Mouse (Mus musculus) liver, adult 2 months (tissue): ENCODE measurements around the gene Slc2a9. TPM values are rescaled to one million over a fixed set of nuclear protein-coding genes. Genes with fewer than 3 reads are reported as not detected.

Source experiments
- DNase-seq: peaks from one replicate; pipeline ENCODE4 v3.0.0-alpha.2; 2011; ENCODE audit warnings: low read depth, low spot score; ENCODE audit errors: extremely low read depth
- H3K27ac ChIP-seq: fragments of 200-500 bp; replicated peaks from 2 replicates; pipeline ENCODE4 v1.5.1; 2012; ENCODE audit warnings: low read depth, mild to moderate bottlenecking, control low read depth, inconsistent platforms, low read length; ENCODE audit not compliant: insufficient read depth
- H3K27me3 ChIP-seq: fragments of 200-500 bp; 2 replicates; pipeline ENCODE4 v1.6.1; 2012; ENCODE audit warnings: mild to moderate bottlenecking, moderate library complexity, low read length, inconsistent platforms; ENCODE audit not compliant: control insufficient read depth, insufficient read depth
- H3K36me3 ChIP-seq: fragments of 200-500 bp; 2 replicates; pipeline ENCODE4 v1.6.1; 2012; ENCODE audit warnings: low read length, inconsistent platforms; ENCODE audit not compliant: control insufficient read depth, insufficient read depth
- H3K4me1 ChIP-seq: fragments of 200-500 bp; 2 replicates; pipeline ENCODE4 v1.6.1; 2011; ENCODE audit warnings: low read length; ENCODE audit not compliant: control insufficient read depth, insufficient read depth
- H3K4me3 ChIP-seq: fragments of 200-500 bp; 2 replicates; pipeline ENCODE4 v1.5.1; 2011; ENCODE audit warnings: low read depth, mild to moderate bottlenecking, control low read depth, low read length, moderate library complexity; ENCODE audit not compliant: insufficient read depth
- H3K79me2 ChIP-seq: fragments of 200-500 bp; 2 replicates; pipeline ENCODE4 v1.6.1; 2012; ENCODE audit warnings: inconsistent platforms, mild to moderate bottlenecking, low read length, moderate library complexity; ENCODE audit not compliant: control insufficient read depth, insufficient read depth
- H3K9ac ChIP-seq: fragments of 200-500 bp; 2 replicates; pipeline ENCODE4 v1.6.1; 2012; ENCODE audit warnings: low read depth, mild to moderate bottlenecking, control low read depth, inconsistent platforms, low read length
- CTCF ChIP-seq: fragments of 200-500 bp; IDR thresholded peaks from 2 replicates; pipeline ENCODE4 v1.5.1; 2011; ENCODE audit warnings: low read depth, low read length, control low read depth
- POLR2A ChIP-seq: fragments of 200-500 bp; IDR thresholded peaks from 2 replicates; pipeline ENCODE4 v1.6.1; 2011; ENCODE audit warnings: low read length, control low read depth; ENCODE audit not compliant: insufficient read depth; ENCODE audit errors: extremely low read depth
- WGBS: fragments of 180-500 bp; shearing (Covaris S2); methylation state at CpG from one replicate; pipeline ENCODE4 v1.1.7; 2018; 5-methylcytosine and 5-hydroxymethylcytosine counted together
- polyA plus RNA-seq: library from polyadenylated mRNA; depleted of rRNA; stranded (reverse); fragments of >200 nt; gene quantifications from 2 replicates; pipeline ENCODE4 v1.2.3, GENCODE M21; 2012
- total RNA-seq: library from RNA; depleted of rRNA; stranded (reverse); fragments of >200 nt; gene quantifications from 2 replicates; pipeline ENCODE4 v1.2.3, GENCODE M21; 2014

Slc2a9 gene
- total and polyA plus RNA-seq, 2 experiments = 33.0 to 48.3 TPM

DNA sequence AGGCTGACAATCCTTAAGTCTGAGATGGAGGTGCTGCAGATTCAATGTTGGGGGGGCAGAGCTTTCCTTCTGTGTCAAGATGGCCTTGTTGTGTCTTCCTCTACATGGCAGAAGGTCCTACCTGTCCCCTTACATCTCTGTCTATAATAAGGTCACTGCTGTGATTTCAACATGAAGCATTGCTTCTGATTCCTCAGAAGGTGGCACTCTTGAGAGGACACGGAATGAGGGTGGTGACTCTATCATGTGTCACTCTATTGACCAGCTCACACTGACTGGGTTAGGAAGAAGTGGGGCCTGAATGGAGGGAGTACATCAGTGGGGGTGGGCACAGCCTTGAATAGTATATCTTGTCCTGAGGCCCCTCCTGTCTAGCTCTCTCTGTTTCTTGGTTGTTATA lies 168.4 kb downstream of the Slc2a9 start:
- no peaks in the 10 kb centered on the region for H3K36me3 ChIP-seq
- peaks cover 2% of the 10 kb centered on the region; the same call in 1 of the 2 replicates for H3K27me3 ChIP-seq
- no peak overlapping the region for H3K27ac ChIP-seq
- H3K79me2 ChIP-seq = no peaks in the 10 kb centered on the region
- no peak for TF ChIP-seq CTCF
- no peak for TF ChIP-seq POLR2A
- no peaks in the 10 kb centered on the region for H3K4me1 ChIP-seq
- DNase-seq = no peak
- WGBS = 35% methylated on average over 1 of the region's 1 CpGs
- no peak overlapping the region for H3K4me3 ChIP-seq
- H3K9ac ChIP-seq = no peak overlapping the region

DNA sequence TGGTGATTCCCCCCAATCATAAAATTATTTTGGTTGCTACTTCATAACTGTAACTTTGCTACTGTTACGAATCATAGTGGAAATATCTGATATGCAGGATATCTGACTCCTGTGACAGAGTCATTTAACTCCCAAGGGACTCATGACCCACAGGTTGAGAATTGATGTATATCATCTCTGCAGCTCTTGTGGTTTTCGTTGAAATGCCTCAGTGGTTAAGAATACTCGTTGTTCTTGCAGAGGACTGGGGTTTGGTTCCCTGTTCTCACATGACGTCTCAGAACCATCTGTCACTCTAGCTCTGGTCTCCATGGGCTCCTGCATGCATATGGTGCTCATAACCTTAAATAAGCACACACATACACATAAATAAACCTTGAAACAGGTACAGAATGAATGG lies 169.6 kb downstream of the Slc2a9 start:
- Histone ChIP-seq H3K27me3 (peaks cover 2% of the 10 kb centered on the region; the same call in 1 of the 2 replicates), H3K9ac (no peak overlapping the region), H3K27ac (no peak overlapping the region), H3K4me1 (no peaks in the 10 kb centered on the region), H3K79me2 (no peaks in the 10 kb centered on the region), H3K4me3 (no peak overlapping the region), H3K36me3 (no peaks in the 10 kb centered on the region)
- DNase-seq = no peak
- WGBS = 67% methylated on average over 4 of the region's 4 CpGs
- TF ChIP-seq CTCF = no peak
- TF ChIP-seq POLR2A = no peak

DNA sequence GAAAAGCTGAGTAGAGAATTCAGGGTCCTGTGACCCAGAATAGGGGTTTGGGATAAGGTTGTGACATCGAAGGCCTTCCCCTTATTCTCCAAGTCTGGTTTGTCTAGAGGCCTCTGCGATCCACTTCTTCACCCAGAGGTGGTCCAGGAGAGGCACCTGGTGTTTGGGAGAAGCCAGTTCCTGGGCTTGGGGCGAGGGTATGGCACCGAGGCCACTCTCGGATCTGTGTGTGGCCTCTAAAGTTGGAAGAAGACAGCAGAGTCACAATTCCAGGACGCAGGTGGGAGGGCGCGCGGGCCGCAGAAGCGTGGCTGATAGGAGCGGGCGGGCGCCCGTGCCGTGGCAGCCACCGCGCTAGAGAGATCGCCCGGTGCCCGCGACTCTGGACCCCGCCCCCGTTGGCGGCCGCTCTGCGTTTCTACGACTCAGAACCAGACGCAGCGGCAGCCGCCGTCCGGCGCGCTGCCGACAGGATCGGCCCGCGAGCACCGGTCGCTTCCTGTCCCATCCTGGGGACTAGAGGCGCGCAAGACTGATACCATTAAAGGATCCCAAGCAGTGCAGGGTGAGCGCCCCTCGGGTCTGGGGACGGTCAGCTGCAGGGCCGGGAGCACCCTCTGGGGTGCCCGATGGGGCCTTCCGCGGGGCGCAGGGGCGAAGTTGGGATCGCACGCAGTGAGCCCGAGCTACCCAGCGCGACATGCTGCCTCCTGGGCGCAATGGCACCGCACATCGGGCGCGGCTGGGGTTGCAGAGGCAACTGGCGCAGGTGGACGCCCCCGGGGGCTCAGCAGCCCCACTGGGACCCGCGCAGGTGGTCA lies 183.8 kb downstream of the Slc2a9 start, which contains the start of gene Drd5:
Gene Drd5 (plus strand): TSS at position 402 of the 821 bp plus-strand sequence.
- H3K9ac ChIP-seq = no peak within 1 kb of the TSS
- H3K36me3 ChIP-seq = no peaks in the 10 kb centered on the region
- peaks cover 4% of the 10 kb centered on the region; the same call in 1 of the 2 replicates for H3K27me3 ChIP-seq
- no peak within 1 kb of the TSS for H3K4me3 ChIP-seq
- TF ChIP-seq CTCF (no peak), POLR2A (no peak)
- no peaks in the 10 kb centered on the region for H3K79me2 ChIP-seq
- no peak within 1 kb of the TSS for H3K27ac ChIP-seq
- no peaks in the 10 kb centered on the region for H3K4me1 ChIP-seq
- no peak for DNase-seq
- WGBS = 3% methylated on average over 67 of the region's 67 CpGs

DNA sequence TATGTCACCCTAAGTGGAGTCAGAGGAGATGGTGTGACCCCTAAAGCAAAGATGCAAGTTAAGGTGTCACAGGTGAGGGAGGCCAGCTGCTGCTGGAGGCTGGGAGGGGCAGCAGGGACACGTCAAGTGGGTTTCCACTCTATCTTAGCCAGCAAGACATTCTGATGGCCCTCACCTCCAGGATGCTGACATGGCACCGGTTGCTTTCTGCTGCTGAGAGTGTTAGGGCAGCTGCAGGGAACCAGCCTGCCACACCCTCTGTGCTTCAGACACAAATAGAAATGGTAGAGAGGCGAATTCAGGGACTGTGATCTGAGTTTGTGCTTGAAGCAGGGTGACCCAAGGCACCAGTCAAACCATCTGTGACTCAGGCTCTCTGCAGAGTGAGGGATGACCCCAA lies 193.1 kb downstream of the Slc2a9 start:
- H3K79me2 ChIP-seq = no peaks in the 10 kb centered on the region
- 60% methylated on average over 3 of the region's 3 CpGs for WGBS

DNA sequence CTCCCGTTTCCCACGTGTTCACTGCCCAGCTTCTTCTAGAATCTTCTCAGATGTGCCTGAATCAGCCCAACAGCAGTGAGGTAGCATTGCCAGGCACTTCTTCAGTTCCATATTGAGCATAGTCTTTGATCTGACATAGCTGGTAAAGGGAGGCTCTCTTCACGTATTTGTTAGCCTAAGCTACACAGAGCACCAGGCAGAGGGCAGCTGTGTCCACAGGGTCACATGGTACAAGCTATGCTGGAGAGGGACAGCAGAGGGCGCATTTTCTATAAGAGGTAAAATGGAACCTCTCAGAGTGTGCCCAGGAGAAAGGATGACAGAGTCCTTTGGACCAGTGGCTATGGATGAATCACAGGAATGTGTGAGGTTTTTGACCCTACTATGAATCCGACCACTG lies 194.1 kb downstream of the Slc2a9 start:
- Histone ChIP-seq H3K4me1 (no peaks in the 10 kb centered on the region), H3K9ac (no peak overlapping the region), H3K36me3 (no peaks in the 10 kb centered on the region), H3K4me3 (no peak overlapping the region), H3K27ac (no peak overlapping the region), H3K27me3 (no peaks in the 10 kb centered on the region), H3K79me2 (no peaks in the 10 kb centered on the region)
- peak; percentile 46 for DNase-seq
- WGBS = 45% methylated on average over 5 of the region's 5 CpGs
- TF ChIP-seq CTCF (peak; percentile 63), POLR2A (no peak)

More for the DNA sequence above, 193.1 kb downstream of the Slc2a9 start:
- no peak for DNase-seq
- Histone ChIP-seq H3K4me1 (no peaks in the 10 kb centered on the region), H3K27ac (no peak overlapping the region), H3K27me3 (no peaks in the 10 kb centered on the region), H3K9ac (no peak overlapping the region), H3K36me3 (no peaks in the 10 kb centered on the region), H3K4me3 (no peak overlapping the region)
- TF ChIP-seq POLR2A = no peak
- no peak for TF ChIP-seq CTCF
